Mouse (Mus musculus) testis, postnatal 14 days (tissue): ENCODE results near the gene Thap11.
"Not testable (repeated sequence)": the region's sequence is repeated elsewhere in the genome, so short reads cannot be mapped to it uniquely, and the experiment has no call there.

Experiments used
- DNase-seq: peaks from one replicate; pipeline ENCODE4 v3.0.0; 2021; ENCODE audit warnings: low spot score

Gene Thap11

DNA sequence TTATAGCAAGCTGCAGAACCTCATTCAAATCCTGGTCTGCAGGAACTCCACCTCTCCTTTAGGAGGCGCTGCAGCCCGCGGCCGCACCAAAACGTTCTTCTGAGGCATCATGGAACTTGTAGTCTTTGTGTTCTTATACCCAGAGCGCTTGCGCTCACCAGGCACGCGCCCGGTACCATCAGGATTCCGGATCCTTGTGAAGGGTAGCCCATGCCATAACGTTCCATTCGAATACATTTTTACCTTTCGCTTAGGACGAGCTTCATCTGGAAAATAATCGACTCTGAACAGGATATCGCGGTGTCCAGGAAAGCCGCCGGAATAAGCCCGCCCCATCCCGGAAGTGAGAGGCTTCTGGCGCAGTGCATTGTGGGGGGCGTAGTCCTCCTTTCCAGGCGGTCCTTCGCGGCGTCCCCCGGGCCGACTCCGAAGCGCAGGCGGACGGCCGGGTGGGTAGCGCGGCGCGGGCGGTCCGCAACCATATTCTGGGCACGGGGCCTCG lies at the start of gene Thap11:
TSS of gene Thap11 (plus strand) at position 418 of the 502 bp plus-strand sequence.
- peak; percentile 93 for DNase-seq

DNA sequence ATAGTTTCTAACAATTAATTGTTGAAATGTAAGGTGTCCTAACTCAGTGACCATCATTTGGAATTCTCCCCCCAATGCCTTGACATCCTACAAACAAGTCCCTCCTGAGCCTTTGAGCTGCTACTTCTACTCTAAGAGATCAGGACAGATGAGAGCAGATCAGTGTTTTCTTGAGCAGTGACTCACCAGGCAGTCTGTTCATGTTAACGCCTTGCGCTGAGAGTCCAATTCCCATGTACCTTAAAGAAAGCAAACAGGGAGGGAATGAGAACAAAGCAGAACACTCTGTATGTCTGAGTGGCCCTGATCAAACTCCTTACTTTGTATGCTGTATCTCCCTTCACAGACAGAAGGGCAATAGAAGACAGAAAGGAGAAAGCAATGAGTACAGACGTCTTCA lies 49.6 kb upstream of the Thap11 start:
- no peak for DNase-seq

DNA sequence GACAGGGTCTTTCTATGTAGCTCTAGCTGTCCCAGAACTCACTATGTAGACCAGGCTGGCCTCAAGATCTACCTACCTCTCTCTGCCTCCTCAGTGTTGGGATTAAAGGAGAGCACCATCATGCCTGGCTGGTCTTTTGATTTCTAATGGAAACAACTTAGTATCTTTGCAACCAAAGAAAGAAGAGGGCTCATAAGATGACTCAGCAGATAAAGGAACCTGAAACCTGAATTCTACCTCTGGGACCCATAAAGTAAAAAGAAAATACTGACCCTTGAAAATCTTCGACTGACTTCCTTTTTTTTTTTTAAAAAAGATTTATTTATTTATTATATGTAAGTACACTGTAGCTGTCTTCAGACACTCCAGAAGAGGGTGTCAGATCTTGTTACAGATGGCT lies 49.0 kb upstream of the Thap11 start:
- no peak for DNase-seq

DNA sequence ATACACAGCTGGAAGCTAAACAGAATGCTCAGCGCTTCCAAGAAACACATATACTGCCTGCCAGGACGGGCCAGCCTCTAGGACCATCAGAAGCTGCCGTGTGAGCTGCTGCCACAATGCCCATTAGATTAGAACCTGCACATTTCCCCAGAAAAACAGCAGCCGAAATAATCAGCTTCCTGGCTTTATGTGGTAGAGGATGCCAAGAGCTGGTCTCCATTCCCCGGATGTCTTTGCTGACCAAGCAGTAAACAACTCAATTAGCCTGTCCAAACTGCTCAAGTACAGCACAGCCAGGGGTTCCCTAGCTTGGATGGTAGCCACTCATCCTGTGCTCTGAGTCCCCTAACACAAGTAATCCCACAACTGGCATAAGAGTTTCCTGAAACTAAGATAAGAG lies 47.2 kb upstream of the Thap11 start:
- DNase-seq, result no peak

DNA sequence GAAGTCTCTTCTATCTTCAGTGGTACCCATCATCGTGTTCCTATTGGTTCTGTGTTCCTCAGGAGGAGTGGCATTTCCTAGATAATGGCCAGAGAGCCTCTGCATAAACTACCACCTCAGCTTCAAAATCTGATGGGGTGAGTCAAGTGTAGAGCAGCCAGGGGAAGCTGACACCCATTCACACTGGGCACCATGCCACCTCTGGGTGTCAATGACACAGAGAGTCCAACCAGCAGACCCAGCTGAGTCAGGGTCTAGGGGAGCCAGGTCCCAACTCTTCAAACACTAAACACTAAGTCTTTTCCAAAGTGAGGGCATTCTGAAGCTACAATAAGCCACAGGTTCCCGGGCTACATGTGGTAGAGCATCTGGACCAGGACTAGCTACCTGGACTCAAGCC lies 46.5 kb upstream of the Thap11 start:
- DNase-seq, result no peak

DNA sequence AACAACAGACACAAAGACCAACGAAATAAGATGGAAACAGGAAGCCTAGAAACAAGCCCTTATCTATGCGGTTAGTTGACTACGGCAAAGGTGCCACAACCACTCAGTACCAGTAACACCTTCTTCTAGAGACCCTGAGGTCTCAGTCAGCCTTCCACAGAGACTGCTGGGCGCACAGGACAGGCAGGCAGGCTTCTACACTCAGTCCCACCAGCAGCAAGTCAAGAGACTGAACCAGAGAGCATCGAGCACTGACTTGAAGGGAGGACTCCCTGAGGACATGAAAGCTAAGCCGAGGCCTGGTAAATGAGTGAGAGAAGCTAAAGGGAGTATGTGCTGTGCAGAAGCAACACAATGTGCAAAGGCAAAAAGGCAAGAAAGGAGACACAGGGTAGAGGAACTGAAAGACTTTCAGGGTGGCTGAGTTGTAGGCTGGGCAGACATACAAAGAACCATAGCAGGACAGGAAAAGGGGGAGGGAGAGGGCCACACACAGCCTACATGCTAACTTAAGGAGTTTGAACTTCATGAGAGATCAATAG lies 44.6 kb upstream of the Thap11 start:
- no peak for DNase-seq

DNA sequence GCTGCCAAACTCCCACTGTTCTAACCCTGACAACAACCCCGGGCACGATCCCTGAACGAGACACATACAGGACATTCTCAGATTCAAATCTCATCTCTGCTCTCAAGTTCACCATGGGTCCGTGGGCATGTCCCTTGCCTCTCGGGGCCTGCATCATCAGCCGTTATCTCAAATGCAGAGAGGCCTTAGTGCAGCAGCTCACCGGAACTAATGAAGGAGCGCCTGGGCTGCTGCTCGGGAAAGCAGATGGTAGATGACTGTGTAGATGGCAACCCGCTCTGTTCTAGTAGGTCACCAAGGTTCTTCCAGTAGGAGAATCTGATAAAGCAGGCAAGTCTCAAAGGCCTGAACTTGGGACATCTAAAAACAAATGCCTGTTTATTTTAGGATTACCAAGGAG lies 43.9 kb upstream of the Thap11 start:
- DNase-seq, result no peak

DNA sequence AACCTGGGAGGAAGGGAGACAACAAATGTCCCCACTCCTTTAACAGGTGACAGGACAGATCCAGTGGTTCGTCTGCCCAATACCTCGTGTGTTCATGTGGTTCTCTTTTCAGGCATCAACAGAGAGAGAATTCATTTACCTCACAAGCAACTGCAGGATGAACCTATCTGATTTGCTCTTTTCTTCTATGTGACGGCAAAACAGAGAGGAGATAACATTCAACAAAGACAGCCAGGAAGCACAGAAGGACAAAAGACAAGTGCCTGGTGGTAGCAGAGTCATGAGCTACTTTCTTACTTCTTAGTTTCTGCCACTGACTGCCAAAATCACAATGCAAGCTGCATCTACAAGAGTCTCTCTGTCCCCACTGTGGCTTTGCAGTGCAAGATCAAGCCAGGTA lies 43.4 kb upstream of the Thap11 start:
- DNase-seq, result no peak

DNA sequence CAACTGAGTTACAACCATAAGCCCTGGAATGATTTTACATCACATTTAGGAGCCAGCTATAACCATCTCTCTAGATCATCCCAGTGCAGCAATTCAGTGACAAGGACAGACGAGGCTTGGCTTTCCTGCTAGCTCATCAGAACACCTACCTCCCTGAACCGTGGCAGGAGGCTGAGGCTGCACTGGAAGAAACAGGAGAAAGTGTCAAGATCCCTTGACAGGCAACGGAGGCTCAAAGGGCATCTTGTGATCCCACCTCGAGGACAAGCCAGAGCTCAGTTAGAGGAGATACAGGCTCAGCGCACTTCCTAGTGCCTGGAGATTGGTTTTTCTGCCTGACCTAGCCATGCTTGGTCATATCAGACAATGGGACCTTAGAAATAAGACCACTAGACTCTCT lies 42.4 kb upstream of the Thap11 start:
- DNase-seq, result no peak

DNA sequence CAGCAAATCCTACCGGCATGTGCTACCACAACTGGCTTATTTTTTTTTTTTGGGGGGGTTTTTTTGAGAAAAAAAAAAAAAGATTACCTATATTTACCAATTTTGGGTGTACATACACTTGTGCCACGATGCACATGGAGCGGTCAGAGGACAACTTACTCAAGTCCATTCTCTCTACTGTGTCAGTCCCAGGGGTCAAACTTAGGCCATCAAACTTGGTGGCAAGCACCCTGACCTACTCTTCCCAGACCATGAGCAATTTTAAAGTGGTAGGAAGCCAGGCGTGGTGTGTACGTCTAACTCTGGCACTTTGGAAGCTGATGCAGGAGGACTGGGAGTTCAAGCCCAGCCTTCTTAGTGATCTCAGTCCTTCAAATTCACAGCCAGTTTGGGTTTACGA lies 41.7 kb upstream of the Thap11 start:
- DNase-seq, result no peak

DNA sequence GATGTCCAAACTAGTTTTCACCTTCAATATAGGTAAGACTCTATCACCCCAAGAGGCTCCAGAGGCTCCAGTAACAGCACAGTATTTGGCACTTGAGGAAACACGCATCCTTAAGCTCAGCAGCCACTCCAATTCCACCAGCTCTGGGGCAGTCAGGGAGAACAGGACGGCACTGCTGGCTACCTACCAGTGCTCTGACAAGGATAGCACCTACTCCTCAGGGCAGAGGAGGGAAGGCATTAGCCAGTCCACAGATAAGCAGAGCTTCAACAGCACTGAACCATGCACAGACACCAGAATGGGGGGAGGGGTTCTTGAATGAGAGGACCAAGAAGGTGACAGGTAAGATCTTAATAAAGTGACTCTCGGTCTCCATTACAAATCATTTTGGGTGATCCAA lies 35.3 kb upstream of the Thap11 start:
- DNase-seq, result no peak

DNA sequence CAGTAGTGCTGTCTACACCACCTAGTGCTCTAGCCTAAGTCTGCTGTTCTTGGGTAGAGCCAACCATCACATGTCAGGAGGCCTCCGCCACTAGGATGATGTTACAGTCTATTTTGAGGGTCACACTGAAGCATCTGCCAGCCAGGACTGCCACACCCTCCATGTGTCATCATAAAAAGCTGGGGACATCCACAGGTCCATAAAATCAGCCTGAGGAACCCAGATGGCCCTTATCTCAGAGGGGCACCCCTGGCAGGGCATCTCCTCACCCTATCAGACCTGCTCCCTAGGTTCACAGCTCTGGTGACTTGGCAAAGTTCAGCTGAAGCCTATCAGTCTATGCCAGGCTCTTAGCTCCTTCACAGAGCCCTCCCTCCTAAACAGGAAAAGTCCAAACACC lies 34.0 kb upstream of the Thap11 start:
- no peak for DNase-seq

DNA sequence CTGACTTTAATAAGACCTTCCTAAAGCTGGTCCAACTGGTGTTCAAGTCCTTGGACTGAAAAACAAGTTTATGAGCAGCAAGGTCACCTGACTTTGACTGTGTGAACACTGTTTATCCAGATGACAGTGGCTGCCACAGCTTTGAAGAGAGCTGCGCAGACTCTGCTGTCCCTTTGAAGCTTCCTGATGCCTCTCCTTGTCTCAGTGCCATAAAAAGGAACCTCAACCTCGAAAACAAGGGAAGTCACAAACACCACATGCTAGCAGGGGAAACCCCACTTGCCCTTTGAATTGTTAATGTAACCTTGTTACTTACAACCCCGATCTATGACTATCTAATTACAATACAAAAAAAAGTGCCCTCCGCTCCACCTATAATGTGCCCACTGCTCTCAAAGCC lies 29.4 kb upstream of the Thap11 start:
- DNase-seq, result no peak

DNA sequence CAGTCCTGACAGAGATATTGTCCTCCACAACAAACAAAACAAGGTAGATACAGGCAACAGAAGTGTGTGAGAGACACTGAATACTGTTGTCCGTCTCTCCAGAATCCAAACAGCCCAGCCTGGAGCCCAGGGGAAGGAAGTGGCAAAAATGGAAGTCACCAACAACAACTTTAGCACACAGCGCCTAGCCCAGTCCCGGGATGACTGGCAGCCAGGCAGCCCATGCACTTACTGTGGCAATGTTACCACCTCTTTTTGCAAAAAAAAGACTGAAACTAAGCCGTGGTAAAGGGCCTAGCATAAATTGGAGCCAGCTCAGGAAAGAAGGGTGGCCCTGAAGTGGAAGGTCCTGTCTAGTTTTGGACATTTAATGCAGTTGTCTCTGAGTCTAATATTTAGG lies 28.6 kb upstream of the Thap11 start:
- no peak for DNase-seq

DNA sequence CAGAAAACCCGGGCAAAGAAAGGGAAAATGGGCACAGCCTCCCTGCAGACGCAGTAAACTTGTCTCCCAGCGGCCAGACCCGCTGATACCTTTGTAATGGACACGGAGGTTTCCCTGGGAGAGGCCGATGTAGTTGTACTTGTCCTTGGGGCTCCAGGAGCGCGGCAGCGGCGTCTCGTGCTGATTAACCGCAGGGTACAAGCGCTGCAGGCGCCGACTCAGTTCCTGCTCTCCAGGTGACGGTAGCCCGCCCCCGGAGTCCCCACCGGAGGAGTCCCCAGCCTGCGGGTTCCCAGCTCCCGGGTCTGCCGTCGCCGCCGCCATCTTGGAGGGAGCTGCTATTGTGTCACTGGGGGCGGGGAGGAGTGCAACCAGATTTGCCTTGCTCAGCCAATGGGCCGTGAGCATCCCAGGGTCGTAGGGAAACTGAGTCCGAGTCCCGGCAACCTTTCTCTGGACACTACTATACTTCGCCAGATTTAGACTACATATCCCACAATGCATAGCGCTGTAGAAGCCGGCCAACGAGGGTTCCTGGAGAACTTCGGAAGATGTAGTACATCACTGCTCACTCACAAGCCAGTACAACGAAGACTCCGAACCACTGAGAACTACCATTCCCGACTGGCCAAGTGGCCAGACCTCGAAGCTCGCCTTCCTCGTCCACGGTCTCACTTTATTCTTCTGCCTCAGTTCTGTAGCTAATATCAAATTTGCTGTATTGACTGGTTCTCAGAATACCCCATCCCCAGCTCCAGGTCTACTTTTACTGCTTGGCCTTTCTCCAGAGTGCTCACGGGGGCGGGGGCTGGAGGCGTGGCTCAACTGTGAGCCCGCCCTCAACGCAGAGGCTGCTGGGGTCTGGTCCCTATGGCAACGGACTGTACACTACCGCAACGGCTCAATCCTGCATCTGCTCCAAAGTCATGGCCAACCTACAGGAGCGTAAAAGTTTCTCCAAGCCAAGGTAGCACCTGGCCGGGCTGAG lies 27.8 kb upstream of the Thap11 start, which contains the start of the genes Ranbp10 and Tsnaxip1:
TSS of gene Ranbp10 (minus strand) at position 490 of the 988 bp plus-strand sequence.
TSS of gene Tsnaxip1 (plus strand) at position 871 of the 988 bp plus-strand sequence.
- peak; percentile 99 for DNase-seq

DNA sequence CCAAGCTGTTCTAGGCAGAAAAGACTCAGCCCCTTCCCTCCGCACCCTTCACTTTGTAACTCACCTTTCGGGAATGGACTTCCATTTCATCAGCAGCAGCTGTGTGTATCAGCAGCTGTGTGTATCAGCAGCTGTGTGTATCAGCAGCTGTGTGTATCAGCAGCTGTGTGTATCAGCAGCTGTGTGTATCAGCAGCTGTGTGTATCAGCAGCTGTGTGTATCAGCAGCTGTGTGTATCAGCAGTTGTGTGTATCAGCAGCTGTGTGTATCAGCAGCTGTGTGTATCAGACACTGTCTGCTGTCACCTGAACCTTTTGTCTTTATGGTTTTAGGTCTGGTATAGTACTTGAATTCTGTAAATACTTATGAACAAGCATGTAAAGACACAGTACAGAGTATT lies 21.2 kb upstream of the Thap11 start:
- DNase-seq, result not testable (repeated sequence)

DNA sequence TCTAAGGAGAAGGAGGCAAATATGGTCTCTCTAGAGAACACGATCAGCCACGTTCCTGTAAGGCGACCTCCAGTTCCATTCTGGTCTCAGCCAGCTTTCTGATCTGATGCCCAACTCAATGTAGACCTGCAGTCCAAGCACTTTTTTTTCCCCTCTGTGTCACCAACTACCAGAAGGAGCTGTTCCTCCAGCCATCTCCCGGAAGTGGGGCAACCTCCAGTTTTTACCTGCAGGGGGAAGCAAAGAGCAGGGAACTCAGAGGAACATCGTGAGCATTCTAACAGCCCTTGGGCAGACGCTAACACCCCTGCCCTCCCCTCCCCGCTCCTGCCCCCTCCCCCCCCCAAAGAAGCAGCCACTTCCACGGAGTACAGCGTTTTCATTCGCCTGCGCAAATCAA lies 19.6 kb upstream of the Thap11 start:
- DNase-seq, result no peak

DNA sequence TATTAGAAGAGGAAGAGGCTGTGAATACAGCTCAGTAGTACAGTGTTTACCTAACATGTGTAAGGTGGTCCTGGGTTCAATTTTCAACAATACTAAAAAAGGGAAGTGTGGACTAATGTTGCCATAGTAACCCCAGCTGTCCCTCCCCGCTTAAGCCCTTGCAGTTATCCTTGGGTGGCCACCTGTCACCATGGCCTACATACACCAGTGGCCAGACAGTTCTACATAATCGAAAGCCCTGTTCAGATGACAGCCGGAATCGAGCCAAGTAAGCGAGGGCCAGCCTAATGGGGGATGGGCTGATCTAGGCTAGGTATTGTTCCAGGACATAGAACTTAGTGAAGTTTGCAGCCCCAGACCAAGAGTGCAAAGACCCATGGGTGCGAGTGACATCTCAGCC lies 17.9 kb upstream of the Thap11 start:
- no peak for DNase-seq

DNA sequence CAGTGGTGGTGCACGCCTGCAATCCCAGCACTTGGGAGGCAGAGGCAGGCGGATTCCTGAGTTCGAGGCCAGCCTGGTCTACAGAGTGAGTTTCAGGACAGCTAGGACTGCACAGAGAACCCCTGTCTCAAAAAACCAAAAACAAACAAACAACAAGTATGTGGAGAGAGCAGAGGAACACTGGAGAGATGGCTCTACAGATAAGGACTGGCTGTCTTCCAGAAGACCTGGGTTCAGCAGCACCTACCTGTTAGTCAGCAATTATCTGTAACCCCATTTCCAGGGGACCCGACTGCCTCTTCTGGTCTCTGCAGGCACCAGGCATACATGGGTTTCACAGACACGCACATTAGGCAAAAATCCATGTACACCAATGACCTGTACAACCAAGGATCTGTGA lies 15.7 kb upstream of the Thap11 start:
- no peak for DNase-seq

DNA sequence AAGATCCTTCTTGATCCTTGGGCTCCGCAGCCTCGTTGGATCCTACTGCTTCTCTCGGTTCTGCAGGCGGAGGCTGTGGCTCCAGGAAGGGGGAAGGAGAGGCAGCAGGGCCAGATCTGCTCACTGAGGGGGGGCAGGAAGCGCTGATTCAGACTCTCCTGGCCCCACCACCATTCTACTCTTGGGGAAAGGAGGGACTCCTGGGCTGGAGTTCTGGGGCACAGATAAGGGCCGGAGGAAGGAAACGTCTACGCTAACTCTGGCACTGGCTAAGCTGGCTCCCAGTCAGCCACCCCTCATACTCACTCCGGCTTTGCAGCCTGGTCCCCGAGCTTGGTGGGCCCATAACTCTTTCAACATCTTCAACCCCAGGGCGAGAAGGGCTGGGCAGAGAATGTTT lies 8.3 kb upstream of the Thap11 start:
- DNase-seq, result no peak

DNA sequence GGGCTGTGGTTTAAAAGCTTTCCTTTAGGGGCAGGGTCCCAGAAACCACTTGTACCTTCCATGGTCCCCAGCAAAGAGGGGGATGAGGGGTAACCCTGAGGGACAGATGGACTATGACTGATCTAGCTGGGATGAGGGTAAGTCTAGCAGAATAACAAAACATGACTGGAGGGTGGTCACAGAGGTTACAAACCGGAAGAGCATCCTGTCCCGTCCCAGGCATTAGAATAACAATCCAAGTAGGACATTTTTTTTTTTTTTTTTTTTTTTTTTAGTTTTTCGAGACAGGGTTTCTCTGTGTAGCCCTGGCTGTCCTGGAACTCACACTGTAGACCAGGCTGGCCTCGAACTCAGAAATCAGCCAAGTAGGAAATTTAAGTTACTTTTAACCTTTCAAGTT lies 4.9 kb upstream of the Thap11 start:
- no peak for DNase-seq

DNA sequence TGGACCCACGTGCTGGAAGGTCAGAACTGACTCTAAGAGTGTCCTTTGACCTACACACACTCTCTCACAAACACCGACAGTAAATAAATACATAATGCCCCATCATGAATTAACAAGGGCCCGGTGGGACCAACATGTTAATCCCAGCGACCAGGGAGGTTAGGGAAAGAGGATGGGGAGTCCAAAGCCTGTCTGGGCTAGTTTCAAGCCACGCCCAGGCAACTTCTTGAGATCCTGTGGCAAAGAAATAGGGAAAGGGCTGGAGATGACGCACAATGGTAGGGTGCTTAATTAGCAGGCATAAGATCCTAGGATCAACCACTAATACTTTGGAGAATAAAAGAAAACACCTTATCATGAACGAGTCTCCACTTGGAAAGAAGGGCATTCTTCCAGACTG lies 4.3 kb upstream of the Thap11 start:
- DNase-seq, result no peak

DNA sequence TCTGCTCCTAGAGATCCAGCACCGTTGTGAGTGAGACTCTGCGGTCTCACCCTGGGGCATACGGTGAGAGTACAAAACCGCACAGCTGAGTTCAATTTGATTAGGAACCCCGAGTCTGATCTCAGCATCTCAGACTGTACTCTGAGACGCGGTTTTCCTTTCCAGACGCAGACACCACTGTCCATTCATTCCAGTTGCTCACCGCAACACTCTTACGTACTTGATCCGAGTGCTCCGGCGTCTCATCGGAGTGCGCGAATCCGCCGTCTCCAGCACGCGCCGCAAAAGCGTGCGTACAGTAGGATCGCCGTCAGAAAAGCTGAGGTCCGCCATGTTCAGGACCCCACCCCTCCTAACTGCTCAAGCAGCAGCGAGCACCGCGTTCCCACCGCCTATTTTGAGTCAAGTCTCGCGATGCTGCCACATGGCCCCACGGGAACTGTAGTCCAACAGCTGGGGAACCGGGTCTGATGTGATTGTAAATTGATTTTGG lies 3.2 kb upstream of the Thap11 start:
- DNase-seq, result peak; percentile 92
